Mouse (Mus musculus): ENCODE measurements at regions not wholly inside any gene's neighbourhood (a gene's known extent, or its start where the extent isn't known, plus 50 kb on each side); places are given as distances from the start of the nearest gene placed in this dataset.
"Not testable (repeated sequence)": the region's sequence is repeated elsewhere in the genome, so short reads cannot be mapped to it uniquely, and the experiment has no call there.

DNA sequence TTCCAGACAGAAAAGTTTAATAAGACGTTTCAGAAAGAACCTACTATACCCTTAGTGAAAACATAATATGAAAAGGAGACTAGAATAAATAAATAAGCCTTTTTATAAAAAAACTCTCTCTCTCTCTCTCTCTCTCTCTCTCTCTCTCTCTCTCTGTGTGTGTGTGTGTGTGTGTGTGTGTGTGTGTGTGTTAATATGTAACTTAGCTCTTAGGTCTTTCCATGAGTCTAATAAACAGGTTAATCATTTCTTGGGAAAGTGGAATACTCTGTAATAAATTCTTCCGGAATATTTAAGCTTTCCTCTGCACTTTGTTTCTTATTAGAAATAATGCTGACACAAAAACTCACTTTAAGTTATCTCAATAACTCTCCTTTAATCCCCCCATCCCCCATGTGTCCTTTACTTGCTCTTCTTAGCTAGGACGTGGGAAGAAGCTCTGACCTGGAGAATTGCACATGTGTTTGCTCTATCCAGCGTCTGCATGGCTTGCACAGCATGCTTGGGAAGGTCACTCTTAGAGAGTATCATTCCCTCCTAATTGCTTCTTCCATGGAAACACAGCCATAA, 403.3 kb downstream of the Ets1 start:
- no peak for DNase-seq

DNA sequence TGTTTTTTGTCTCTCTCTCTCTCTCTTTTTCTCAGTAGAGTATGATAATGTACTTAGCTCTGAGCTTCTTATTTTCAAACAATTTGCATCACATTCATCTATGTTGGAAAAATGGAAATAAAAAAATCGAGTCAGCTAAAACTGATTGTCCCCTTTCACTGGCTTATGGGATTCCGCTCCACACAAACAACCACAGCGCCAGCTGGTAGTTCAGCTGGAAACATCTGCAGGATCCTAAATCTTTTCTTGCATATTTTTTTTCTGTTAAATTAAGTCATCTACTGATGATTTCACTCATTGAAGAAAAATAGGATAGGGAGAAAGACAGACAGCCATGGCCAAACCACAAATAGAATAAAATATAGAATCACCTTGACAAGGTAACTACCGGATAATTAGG, 414.8 kb downstream of the Ets1 start:
- no peak for DNase-seq

GRCm38 (mm10) chr9:33060636-33061264, 424.7 kb downstream of the Ets1 start:
- no peak for DNase-seq

GRCm38 (mm10) chr9:33062476-33062875, 426.5 kb downstream of the Ets1 start:
- DNase-seq, result peak in 1 of 2 experiments; percentile 1

DNA sequence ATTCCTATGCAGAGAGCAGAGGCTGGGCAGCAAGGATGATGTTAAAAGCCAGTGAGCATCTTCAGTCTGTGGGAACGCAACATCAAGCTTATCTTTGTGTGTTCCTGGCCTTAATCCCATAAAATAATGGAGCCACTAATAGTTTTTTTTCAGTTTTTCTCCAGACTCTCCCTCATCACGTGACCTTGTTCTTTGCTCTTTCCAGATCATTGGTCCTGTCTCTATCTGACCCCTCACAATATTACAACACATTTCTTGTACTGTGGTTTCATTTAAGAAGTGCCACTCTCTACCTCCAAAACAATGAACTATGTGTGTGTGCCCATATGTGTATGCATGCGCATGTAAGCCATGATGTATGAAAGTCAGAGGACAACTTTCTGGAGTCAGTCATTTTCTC, 429.3 kb downstream of the Ets1 start:
- DNase-seq, result no peak

GRCm38 (mm10) chr9:33067521-33067920, 431.5 kb downstream of the Ets1 start:
- no peak for DNase-seq

DNA sequence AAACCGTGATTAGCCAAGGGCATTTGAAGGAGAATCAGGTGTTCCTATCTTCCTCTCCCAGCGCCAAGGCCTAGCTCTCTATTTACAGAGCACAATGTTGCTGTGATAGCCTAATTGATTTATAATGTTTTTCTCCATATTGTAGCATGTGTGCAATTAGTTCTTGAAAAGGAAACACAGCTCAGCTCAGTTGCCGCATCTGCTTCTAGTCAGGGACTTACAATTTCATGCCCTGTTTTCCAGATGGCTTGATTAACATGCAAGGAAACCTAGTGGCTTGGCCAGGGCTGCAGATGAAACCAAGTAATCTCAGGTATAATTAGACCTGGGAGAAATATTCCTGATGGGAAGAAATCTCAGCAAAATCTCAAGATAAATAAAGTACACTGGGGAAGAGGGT, 434.1 kb downstream of the Ets1 start:
- DNase-seq, result no peak

DNA sequence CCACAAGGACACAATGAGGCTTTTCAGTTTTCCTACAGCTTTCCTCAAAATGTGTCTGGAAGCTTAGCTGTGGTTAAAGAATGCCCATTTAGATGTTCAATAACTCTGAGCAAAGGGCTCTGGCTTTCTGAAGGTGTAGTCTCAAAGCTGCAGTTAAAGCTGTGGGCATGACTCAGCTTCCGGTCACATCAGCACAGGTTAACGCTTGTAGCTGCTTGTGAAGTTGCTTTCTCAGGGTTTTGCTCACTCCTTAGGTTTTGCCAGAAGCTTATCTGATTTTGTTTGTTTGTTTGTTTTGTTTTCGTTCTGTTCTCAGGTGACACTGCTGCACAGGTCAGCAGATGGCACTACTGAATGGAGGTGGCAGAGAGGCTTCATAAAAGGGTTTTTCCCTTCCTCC, 444.2 kb downstream of the Ets1 start:
- no peak for DNase-seq

DNA sequence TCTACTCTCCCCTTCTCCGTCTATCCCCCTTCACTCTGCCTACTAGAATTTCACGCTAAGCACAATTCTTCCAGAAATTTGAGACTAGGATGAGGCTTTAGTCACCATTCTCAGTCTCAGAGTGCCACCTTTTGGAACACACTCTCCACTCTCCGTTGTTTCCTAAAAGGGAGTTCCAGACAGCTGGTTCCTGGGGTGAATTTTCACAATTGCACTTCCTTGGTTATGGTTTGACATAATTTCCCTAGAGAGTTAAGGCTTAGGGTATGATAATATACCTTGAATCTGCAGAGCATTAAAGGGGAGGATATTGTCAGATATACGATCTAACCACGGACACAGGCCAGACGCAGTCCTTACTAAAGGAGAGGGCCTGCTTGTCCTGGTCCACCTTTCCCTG, 444.8 kb downstream of the Ets1 start:
- DNase-seq, result no peak

- DNase-seq, result no peak
These were observed 454.0 kb downstream of the Ets1 start for GRCm38 (mm10) chr9:33089977-33090376.

DNA sequence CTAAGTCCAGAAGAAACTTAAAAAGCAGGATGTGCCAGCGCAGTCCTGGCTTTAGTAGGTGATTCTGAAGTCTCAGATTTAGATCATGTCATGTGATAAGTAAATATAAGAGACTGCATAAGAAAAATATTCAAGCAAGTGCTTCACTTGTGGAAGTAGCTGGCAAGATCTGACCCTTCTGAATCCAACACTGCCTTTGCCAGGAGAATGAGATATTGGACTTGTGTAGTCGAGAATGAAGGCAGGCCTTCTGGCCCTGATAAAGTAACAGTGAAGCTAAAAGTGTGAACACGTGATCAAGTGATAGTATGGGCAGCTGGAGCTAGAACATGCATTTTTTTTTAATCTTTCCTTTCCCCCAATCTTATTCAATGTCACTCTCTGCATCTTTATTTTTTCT, 455.6 kb downstream of the Ets1 start:
- no peak for DNase-seq

- peak; percentile 64 to 76 for DNase-seq
These were observed 459.6 kb downstream of the Ets1 start for GRCm38 (mm10) chr9:33095654-33096053.

DNA sequence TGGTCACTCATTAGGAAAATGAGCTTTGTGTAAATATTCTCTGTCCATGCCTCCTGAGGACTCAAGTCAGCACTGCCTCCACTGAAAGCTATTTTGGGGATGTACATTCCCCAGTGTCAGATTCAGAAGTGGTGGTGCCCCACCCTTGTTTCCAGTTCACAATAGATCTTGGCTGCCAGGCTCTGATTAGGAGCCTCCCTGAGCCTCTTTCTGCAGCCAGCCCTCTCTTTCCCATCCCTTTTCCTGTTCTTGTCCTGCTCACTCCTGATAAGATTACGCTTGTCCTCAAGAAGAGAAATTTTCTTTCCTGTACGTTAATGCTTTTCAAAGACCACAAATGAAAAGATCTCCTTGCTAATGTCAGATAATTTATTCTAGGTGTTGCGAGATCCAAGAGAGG, 465.2 kb downstream of the Ets1 start:
- DNase-seq, result no peak

DNA sequence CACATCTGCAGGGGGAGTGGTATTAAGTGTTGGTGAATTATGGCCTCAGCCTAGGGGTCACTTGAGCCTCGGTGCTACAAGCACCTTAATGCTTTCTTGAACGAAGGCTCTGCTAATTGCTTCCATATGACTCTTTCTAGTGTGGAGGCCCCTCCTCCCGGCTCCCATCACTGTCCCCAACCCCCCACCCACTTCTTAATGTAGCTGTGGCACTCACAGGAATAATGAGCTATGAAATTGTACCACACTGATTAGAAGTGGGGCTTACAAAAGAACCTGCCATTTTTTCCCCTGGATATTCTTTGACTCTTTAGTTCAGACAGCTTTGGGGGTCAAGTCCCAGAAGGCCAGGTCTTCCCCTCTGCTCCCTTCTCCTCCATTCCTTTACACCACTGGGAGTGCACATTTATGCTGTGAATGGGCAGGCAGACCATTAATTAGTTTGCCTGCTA, 468.6 kb downstream of the Ets1 start:
- DNase-seq, result no peak

GRCm38 (mm10) chr9:33123841-33124240, 487.8 kb downstream of the Ets1 start:
- no peak for DNase-seq

- no peak for DNase-seq
These were observed 516.2 kb downstream of the Ets1 start for GRCm38 (mm10) chr9:33152186-33152585.

GRCm38 (mm10) chr9:33168159-33168558, 532.1 kb downstream of the Ets1 start:
- DNase-seq, result no peak

GRCm38 (mm10) chr9:33169093-33169492, 533.1 kb downstream of the Ets1 start:
- DNase-seq, result not testable (repeated sequence)

- no peak for DNase-seq
These were observed 544.0 kb downstream of the Ets1 start for GRCm38 (mm10) chr9:33180066-33180465.

GRCm38 (mm10) chr9:33187187-33187586, 551.2 kb downstream of the Ets1 start:
- no peak for DNase-seq

GRCm38 (mm10) chr9:33209083-33209482, 573.1 kb downstream of the Ets1 start:
- DNase-seq, result no peak

GRCm38 (mm10) chr9:33214523-33214922, 578.5 kb downstream of the Ets1 start:
- DNase-seq, result no peak

DNA sequence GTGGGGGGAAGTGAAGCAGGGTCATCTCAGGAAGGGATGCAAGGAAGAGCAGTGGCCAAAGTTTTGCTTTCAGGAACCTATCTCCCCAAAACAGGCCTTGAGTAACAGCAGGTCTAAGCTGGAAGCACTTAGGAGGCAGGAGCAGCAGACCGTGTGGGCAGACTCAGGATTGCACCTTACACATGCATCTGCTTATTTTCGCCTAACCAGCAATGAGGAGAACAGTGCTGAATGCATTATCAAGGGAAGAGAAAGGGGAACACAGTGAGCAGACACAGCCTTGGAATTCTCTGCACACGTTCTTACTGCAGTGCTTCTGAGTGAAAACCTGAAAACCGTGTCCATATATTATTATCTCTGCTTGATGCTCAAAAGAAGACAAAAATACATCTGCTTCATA, 585.0 kb downstream of the Ets1 start:
- no peak for DNase-seq

DNA sequence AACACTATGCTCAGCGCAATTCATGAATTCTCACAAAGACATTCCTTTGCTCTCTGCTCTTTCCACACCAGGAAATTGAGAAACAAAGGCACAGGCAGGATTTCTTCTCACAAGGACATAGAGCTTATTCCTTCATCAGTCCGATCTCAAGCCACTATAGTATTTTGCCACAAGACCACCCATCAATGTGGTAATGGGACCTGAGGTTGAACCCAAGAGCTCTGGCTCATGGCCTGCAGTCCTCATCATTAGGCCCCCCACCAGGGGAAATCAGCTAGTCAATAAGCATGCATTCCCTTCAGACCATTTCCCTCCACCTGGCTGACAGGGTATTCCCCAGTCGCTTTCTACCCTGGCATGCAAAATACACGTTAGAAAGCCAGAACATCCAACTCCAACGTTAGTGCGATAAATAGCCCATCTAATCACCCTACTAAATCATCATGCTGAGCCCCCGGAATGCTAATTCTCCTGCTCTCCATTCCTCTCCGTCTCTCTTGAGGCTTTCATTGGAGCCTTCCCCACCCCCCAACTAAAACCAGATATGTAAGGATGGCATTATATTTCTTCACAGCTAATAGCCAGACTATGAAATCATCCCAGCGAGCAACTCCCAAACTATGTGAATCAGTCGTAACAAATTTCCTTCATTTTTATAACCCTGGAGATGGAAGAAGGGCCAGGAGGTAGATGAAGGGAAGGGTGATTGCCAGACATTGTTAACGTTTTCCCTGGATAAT, 586.2 kb downstream of the Ets1 start:
- no peak for DNase-seq
